Mouse (Mus musculus): ENCODE data around the gene Srsf6. TPM values are rescaled to one million over a fixed set of nuclear protein-coding genes. Genes with fewer than 3 reads are reported as not detected.

Gene Srsf6
- polyA plus RNA-seq, 1 experiment: 7.0 TPM

DNA sequence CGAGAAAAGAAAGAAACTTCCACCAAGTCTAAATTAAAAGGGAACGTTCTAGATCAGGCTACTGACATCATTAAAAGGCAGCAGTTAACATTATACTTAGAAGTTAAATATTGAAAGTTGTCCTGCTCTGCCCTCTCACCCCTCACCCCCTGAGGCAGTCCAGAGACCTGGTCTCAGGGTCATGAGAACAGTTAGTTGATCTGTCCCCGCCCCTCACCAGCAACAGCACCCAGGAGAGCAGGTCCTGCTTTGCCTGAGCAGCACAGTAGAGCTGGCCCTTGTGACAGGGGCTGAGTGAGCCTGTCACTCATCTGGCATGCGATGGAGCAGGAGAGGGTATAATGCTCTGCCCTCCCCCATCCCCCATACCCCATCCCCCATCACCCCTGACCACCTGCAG lies 25.4 kb upstream of the Srsf6 start:
- no peaks in the 10 kb centered on the region for H3K36me3 ChIP-seq (ENCODE audit: control insufficient read depth)
- no peaks in the 10 kb centered on the region for H3K27me3 ChIP-seq (ENCODE audit: control insufficient read depth)
- H3K4me1 ChIP-seq (ENCODE audit: control insufficient read depth): no peaks in the 10 kb centered on the region
- no peaks in the 10 kb centered on the region for H3K9me3 ChIP-seq (ENCODE audit: control insufficient read depth, low read length)
- no peak for TF ChIP-seq GATA1 (IDR thresholded peaks at IDR 0.05; ENCODE audit: low read length)
- no peak for TF ChIP-seq TAL1 (IDR thresholded peaks at IDR 0.05; ENCODE audit: low read length)
- H3K4me3 ChIP-seq (replicated peaks): no peak overlapping the region

DNA sequence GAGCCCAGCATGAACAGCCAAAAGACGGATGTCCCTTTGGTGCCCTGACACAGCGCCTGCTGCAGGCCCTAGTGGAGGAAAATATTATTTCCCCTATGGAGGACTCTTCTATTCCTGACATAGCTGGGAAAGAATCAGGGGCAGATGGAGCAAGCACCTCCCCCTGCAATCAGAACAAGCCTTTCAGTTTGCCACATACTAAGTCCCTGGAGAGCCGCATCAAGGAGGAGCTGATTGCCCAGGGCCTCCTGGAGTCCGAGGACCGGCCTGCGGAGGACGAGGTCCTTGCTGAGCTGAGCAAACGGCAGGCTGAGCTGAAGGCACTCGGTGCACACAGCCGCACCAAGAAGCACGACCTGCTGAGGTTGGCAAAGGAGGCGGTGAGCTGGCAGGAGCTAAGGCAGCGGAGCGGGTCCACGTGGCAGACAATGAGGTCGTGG lies 23.3 kb upstream of the Srsf6 start:
- no peaks in the 10 kb centered on the region for H3K9me3 ChIP-seq (ENCODE audit: control insufficient read depth, low read length)

DNA sequence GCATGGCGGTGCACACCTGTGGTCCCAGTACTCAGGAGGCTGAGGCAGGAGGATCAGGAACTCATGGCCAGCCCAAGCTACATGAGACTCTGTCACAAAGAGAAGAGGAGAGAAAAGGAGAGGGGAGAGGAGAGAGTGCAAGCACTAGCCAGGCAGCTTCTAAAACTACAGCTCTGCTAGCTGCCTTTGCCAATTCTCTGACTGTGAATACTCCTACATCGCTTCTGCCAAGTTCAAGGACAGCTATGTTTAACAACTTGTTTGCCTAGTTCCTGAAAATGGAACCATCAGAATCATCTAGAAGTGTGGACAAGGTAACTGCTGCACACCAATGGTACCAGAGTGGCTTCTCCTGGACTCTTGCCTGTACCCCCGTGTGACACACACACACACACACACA lies 17.3 kb upstream of the Srsf6 start:
- no peaks in the 10 kb centered on the region for H3K27me3 ChIP-seq (ENCODE audit: control insufficient read depth)
- no peaks in the 10 kb centered on the region for H3K36me3 ChIP-seq (ENCODE audit: control insufficient read depth)
- no peaks in the 10 kb centered on the region for H3K9me3 ChIP-seq (ENCODE audit: control insufficient read depth, low read length)
- H3K4me3 ChIP-seq (replicated peaks): no peak overlapping the region
- H3K4me1 ChIP-seq (ENCODE audit: control insufficient read depth): no peaks in the 10 kb centered on the region
- no peak for TF ChIP-seq TAL1 (IDR thresholded peaks at IDR 0.05; ENCODE audit: low read length)
- TF ChIP-seq GATA1 (IDR thresholded peaks at IDR 0.05; ENCODE audit: low read length): no peak

More for the DNA sequence above, 23.3 kb upstream of the Srsf6 start:
- Histone ChIP-seq H3K27me3 (ENCODE audit: control insufficient read depth) (no peaks in the 10 kb centered on the region), H3K4me3 (replicated peaks) (no peak overlapping the region), H3K36me3 (ENCODE audit: control insufficient read depth) (no peaks in the 10 kb centered on the region), H3K4me1 (ENCODE audit: control insufficient read depth) (no peaks in the 10 kb centered on the region)
- TF ChIP-seq GATA1 (IDR thresholded peaks at IDR 0.05; ENCODE audit: low read length) (no peak), TAL1 (IDR thresholded peaks at IDR 0.05; ENCODE audit: low read length) (no peak)

DNA sequence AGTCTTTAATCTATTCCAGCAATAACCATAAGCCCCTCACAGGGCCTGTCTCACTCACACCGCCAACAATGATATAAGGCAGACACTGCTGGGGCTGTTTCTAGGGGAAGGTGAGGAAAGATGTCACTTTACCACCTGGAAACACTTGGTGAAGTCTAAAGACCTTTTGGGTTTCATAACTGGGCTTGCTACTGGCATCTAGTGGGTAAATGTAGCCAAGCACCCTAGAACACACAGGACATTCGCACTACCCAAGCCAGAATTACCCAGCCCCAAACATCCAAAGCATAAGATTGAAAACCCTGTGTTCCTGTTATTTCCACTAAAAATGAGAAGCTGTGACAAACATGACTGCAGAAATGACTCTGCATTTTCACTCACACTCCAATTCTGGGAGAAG lies 16.8 kb upstream of the Srsf6 start:
- H3K4me3 ChIP-seq (replicated peaks): no peak overlapping the region
- no peak for TF ChIP-seq GATA1 (IDR thresholded peaks at IDR 0.05; ENCODE audit: low read length)
- no peak for TF ChIP-seq TAL1 (IDR thresholded peaks at IDR 0.05; ENCODE audit: low read length)

DNA sequence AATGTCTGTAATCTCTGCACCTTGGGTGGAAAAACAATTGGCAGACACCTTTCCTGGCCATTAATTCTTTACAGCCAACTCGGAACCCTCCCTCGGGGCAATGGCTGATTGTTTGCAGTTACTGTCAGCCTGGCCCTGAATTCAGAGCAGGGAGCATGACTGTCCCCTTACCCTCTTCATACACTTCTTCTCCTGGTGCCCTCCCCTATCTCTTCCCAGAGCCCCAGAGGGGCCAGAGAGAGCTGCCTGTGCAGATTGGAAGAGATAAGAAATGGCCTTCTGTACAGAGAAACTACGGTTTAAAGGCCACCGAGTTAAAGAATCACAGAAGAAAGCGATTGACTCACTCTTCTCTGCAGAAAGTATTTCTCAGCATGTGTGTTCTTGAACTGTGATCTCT lies 11.4 kb upstream of the Srsf6 start:
- no peaks in the 10 kb centered on the region for H3K9me3 ChIP-seq (ENCODE audit: control insufficient read depth, low read length)
- H3K27me3 ChIP-seq (ENCODE audit: control insufficient read depth): peaks cover 4% of the 10 kb centered on the region
- no peaks in the 10 kb centered on the region for H3K36me3 ChIP-seq (ENCODE audit: control insufficient read depth)
- no peak for TF ChIP-seq GATA1 (IDR thresholded peaks at IDR 0.05; ENCODE audit: low read length)
- TF ChIP-seq TAL1 (IDR thresholded peaks at IDR 0.05; ENCODE audit: low read length): no peak
- H3K4me3 ChIP-seq (replicated peaks): no peak overlapping the region
- no peaks in the 10 kb centered on the region for H3K4me1 ChIP-seq (ENCODE audit: control insufficient read depth)

More for the DNA sequence above, 16.8 kb upstream of the Srsf6 start:
- H3K4me1 ChIP-seq (ENCODE audit: control insufficient read depth): no peaks in the 10 kb centered on the region
- H3K36me3 ChIP-seq (ENCODE audit: control insufficient read depth): no peaks in the 10 kb centered on the region
- no peaks in the 10 kb centered on the region for H3K9me3 ChIP-seq (ENCODE audit: control insufficient read depth, low read length)
- no peaks in the 10 kb centered on the region for H3K27me3 ChIP-seq (ENCODE audit: control insufficient read depth)

DNA sequence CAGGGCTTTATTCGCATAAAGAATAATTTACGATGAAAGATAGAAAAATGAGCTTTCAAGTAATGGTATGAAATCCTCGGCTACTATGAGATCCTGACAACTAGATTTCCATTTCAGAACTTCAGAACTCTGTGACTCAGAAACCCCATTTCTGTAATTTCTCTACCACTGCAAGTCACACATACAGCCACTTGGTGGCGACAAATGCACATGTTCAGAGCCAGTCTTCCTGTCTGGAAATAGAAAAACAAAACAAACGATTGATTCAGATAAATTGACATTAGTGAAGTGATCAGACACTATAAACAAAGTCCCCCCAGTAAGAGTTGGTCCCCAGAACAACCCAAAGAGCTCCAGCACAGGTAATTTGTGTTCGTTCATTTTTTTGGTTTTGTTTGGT lies 9.1 kb upstream of the Srsf6 start:
- no peak overlapping the region for H3K4me3 ChIP-seq (replicated peaks)
- no peaks in the 10 kb centered on the region for H3K36me3 ChIP-seq (ENCODE audit: control insufficient read depth)
- H3K4me1 ChIP-seq (ENCODE audit: control insufficient read depth): no peaks in the 10 kb centered on the region
- H3K27me3 ChIP-seq (ENCODE audit: control insufficient read depth): peaks cover 4% of the 10 kb centered on the region
- TF ChIP-seq TAL1 (IDR thresholded peaks at IDR 0.05; ENCODE audit: low read length) (no peak), GATA1 (IDR thresholded peaks at IDR 0.05; ENCODE audit: low read length) (no peak)
- no peaks in the 10 kb centered on the region for H3K9me3 ChIP-seq (ENCODE audit: control insufficient read depth, low read length)

DNA sequence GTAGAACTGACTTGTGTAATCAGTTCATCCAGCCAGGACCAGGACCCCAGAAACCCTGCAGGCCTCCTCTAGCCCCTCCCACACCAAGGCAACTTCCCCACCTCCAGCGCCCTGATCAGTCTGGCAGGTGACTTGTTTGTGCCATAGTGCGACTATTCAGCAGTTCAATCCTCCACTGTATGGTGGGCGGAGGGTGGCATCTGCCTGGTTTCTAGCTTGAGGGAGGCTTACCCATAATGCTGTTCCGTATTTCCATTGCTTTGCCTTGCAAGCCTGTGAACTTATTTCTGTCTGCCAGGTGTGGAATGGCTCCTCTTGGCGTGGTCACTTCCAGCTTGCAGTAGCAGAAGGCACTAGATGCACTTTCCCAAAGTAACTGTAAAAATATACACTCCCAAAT lies 8.5 kb upstream of the Srsf6 start:
- Histone ChIP-seq H3K27me3 (ENCODE audit: control insufficient read depth) (peaks cover 4% of the 10 kb centered on the region), H3K4me3 (replicated peaks) (no peak overlapping the region), H3K36me3 (ENCODE audit: control insufficient read depth) (no peaks in the 10 kb centered on the region), H3K9me3 (ENCODE audit: control insufficient read depth, low read length) (no peaks in the 10 kb centered on the region), H3K4me1 (ENCODE audit: control insufficient read depth) (peaks cover 2% of the 10 kb centered on the region)
- TF ChIP-seq TAL1 (IDR thresholded peaks at IDR 0.05; ENCODE audit: low read length) (no peak), GATA1 (IDR thresholded peaks at IDR 0.05; ENCODE audit: low read length) (no peak)

DNA sequence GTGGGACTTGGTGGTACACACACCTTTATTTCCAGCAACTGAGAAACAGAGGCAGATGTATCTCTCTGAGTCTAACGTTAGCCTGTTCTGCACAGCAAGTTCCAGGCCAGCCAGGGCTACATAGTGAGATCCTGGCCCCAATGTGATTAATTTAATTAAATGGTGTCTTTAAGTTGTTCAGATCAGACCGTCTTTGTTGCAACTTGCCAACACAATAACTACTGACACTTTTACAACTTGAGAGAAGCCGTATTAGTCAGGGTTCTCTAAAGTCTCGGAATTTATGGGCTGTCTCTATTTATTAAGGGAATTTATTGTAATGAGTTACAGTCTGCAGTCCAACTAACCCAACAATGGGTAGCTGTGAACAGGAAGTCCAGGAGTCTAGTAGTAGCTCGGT lies 7.2 kb upstream of the Srsf6 start:
- no peaks in the 10 kb centered on the region for H3K36me3 ChIP-seq (ENCODE audit: control insufficient read depth)
- peaks cover 4% of the 10 kb centered on the region for H3K27me3 ChIP-seq (ENCODE audit: control insufficient read depth)
- H3K4me3 ChIP-seq (replicated peaks): no peak overlapping the region
- no peaks in the 10 kb centered on the region for H3K9me3 ChIP-seq (ENCODE audit: control insufficient read depth, low read length)
- no peak for TF ChIP-seq GATA1 (IDR thresholded peaks at IDR 0.05; ENCODE audit: low read length)
- no peak for TF ChIP-seq TAL1 (IDR thresholded peaks at IDR 0.05; ENCODE audit: low read length)
- peaks cover 7% of the 10 kb centered on the region for H3K4me1 ChIP-seq (ENCODE audit: control insufficient read depth)

DNA sequence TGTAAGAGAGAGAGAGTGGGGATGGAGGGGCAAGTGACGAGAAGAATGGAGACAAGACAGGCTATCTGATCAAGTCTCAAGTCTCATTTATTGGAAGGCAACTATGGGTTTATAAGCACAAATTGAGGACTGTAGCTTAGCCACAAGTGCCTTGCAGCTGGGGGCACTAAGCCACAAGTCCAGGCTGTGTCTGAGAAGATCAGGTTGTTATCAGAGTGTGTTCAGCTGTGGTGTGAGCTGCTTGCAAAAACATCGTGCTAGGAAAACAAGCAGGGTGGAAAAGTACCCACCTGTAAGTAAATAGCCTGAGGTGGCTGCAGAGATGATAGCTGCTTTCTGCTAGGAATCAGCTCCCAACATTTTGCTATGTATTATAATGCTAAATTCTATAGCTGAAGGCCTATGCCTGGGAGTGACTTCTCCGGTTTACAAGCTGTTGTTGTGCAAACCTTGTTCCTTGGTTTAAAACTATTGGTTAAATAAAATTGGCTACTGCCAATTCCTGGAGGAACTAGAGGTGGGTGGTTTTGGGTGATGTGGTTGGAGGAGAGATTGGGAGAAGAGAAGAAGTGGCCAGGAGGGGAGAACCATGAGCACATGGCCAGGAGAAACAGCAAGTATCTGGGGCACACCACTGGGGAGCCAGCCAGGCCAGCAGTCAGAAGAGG lies 3.3 kb upstream of the Srsf6 start:
- H3K27me3 ChIP-seq (ENCODE audit: control insufficient read depth): peaks cover 6% of the 10 kb centered on the region
- H3K4me3 ChIP-seq (replicated peaks): no peak overlapping the region
- peaks cover 26% of the 10 kb centered on the region for H3K4me1 ChIP-seq (ENCODE audit: control insufficient read depth)
- H3K9me3 ChIP-seq (ENCODE audit: control insufficient read depth, low read length): no peaks in the 10 kb centered on the region
- peaks cover 6% of the 10 kb centered on the region for H3K36me3 ChIP-seq (ENCODE audit: control insufficient read depth)
- TF ChIP-seq TAL1 (IDR thresholded peaks at IDR 0.05; ENCODE audit: low read length) (no peak), GATA1 (IDR thresholded peaks at IDR 0.05; ENCODE audit: low read length) (no peak)

DNA sequence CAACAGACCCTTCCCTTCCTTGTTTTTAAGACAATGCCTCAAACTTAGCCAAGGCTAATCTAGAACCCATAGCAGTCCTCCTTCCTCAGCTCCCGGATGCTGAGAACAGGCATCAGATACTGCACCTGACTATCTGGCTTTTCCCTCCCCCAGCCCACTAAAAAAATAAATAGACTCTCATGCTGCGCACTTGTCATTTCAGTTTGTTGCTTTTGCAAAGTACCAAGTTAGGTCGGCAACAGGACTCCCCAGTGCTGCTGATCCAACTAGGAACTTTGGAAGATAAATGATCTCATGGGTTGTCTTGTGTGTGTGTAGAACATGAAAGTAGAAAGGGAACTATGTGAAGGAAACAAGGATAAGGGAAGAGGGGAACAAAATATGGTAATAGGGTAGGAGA lies 1.6 kb upstream of the Srsf6 start:
- Histone ChIP-seq H3K9me3 (ENCODE audit: control insufficient read depth, low read length) (no peaks in the 10 kb centered on the region), H3K27me3 (ENCODE audit: control insufficient read depth) (peaks cover 6% of the 10 kb centered on the region), H3K36me3 (ENCODE audit: control insufficient read depth) (peaks cover 23% of the 10 kb centered on the region), H3K4me3 (replicated peaks) (no peak overlapping the region), H3K4me1 (ENCODE audit: control insufficient read depth) (peaks cover 33% of the 10 kb centered on the region)
- TF ChIP-seq TAL1 (IDR thresholded peaks at IDR 0.05; ENCODE audit: low read length) (no peak), GATA1 (IDR thresholded peaks at IDR 0.05; ENCODE audit: low read length) (no peak)

Data from erythroblast, embryonic 14.5 days (primary cell).